Mouse (Mus musculus): Measurements from ENCODE around the gene Psmc3. TPM values are rescaled to one million over a fixed set of nuclear protein-coding genes. Genes with fewer than 3 reads are reported as not detected.
"Not testable (repeated sequence)": the region's sequence is repeated elsewhere in the genome, so short reads cannot be mapped to it uniquely, and the experiment has no call there.

The Psmc3 gene
- total RNA-seq, 2 experiments from 2014 or later, result 279 to 288 TPM

GRCm38 (mm10) chr2:91098156-91098555 lies 44.3 kb downstream of the Psmc3 start:
- intact Hi-C loops (cut with DNase I; ENCODE audit: low total_unique reads), result no loop called here
- DNase-seq, result no peak

DNA sequence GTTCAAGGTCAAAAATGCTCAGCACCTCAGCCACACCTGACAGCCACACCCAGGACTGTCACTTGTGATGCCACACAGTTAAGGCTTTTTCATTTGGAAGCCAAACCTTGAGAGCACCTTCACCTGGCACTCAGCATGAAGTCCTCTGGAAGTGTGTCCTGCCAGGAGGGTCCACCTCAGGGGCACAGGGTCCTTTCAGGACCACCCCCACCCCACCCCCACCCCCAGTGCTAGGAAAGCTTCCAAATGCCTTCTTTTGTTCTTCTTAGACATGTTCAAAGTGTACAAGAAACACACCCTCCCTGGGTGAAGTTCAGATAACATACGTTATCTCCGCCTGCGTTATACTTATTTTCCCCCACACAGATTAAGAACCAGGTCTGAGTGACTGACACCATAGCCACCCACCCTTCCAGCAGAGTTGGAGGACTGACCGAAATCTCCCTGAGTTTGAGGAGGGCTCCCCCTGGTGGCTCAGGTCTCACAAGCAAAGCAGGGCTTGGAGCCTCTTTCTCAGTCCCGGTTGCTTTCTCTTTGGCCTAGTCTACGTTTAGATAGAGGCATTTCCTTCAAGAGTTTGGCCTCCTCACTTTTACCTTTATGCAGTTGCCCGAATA lies 47.4 kb downstream of the Psmc3 start:
- intact Hi-C loops (cut with DNase I; ENCODE audit: low total_unique reads), result loop anchor here (2.0 kb wide), 1 partner anchor 28 kb away; no protein-coding TSS in a partner anchor
- peak; percentile 93 for DNase-seq

GRCm38 (mm10) chr2:91108156-91108555 lies 54.3 kb downstream of the Psmc3 start:
- intact Hi-C loops (cut with DNase I; ENCODE audit: low total_unique reads), result no loop called here
- no peak for DNase-seq

GRCm38 (mm10) chr2:91109241-91109640 lies 55.4 kb downstream of the Psmc3 start:
- intact Hi-C loops (cut with DNase I; ENCODE audit: low total_unique reads), result no loop called here
- DNase-seq, result no peak

DNA sequence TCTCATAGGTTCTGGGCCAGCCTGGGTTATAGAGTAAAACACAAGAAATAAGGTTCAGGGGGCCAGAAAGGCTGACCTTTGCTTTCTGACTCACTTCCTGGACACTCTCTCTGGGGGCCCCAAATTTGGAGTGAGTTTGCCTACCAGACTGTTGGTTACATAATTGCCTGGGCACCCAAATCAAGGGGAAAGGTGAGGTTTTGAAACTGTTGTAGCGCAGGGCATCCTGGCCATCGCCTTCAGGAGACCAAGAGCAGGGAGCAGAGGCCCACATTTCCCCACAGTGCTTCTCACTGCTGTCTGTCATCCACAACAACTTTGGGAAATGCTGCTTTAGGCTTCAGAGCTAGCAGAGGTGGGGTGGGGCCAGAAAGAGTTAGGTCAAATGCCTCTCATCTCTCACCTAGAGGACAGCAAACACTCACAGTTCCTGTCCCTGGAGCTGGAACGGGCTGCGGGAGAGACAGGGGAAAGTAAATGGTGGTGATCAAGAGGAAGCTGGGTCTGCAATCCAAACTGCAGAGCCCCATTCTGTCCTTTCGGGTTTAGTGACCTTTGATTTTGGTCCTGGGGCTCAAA lies 56.1 kb downstream of the Psmc3 start:
- DNase-seq, result no peak
- intact Hi-C loops (cut with DNase I; ENCODE audit: low total_unique reads), result no loop called here

DNA sequence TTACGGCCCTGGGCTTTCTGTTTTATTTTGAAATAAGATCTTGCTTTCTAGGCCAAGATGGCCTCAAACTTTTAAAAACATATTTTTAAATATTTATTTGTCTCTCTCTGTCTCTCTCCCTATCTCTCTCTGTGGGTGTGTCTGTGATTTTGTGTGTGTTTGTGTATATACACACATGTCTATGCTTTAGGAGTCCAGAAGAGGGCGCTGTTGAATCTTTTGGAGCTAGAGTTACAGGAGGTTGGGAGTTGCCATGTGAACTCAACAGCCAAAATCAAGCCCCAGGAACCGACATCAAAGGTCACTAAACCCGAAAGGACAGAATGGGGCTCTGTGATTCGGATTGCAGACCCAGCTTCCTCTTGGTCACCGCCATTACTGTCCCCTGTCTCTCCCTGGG lies 56.6 kb downstream of the Psmc3 start:
- DNase-seq, result no peak
- intact Hi-C loops (cut with DNase I; ENCODE audit: low total_unique reads), result no loop called here

- intact Hi-C loops (cut with DNase I; ENCODE audit: low total_unique reads); DNase-seq: not testable (repeated sequence)
Measured at GRCm38 (mm10) chr2:91111832-91112231, 58.0 kb downstream of the Psmc3 start.

DNA sequence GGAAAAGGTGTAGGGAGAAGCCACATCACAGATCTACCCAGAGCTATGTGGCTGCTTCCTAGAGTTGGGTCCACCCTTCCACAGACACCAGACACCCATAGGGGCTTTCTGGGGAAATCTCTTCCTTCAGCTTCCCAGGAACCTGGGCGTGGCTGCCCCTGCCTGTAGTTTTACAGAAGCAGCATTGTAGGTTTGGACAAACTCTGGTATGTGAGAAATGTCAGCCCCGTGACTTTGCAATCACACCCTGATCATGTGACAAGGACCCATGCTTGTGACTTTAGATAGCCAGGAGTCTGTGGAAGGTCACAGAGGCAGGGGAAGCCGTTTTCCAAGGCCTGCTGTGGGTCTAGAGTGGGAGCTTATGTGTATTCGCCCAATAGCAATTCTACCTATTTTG lies 58.7 kb downstream of the Psmc3 start:
- DNase-seq, result no peak
- intact Hi-C loops (cut with DNase I; ENCODE audit: low total_unique reads), result no loop called here

- no peak for DNase-seq
- intact Hi-C loops (cut with DNase I; ENCODE audit: low total_unique reads), result no loop called here
Measured at GRCm38 (mm10) chr2:91113334-91113733, 59.5 kb downstream of the Psmc3 start.

- no peak for DNase-seq
- intact Hi-C loops (cut with DNase I; ENCODE audit: low total_unique reads), result no loop called here
Measured at GRCm38 (mm10) chr2:91113852-91114251, 60.0 kb downstream of the Psmc3 start.

- intact Hi-C loops (cut with DNase I; ENCODE audit: low total_unique reads), result loop anchor here (5.0 kb wide), 1 partner anchor 77 kb away; no protein-coding TSS in a partner anchor
- peak; percentile 95 for DNase-seq
Measured at GRCm38 (mm10) chr2:91114781-91115577, 61.2 kb downstream of the Psmc3 start.

DNA sequence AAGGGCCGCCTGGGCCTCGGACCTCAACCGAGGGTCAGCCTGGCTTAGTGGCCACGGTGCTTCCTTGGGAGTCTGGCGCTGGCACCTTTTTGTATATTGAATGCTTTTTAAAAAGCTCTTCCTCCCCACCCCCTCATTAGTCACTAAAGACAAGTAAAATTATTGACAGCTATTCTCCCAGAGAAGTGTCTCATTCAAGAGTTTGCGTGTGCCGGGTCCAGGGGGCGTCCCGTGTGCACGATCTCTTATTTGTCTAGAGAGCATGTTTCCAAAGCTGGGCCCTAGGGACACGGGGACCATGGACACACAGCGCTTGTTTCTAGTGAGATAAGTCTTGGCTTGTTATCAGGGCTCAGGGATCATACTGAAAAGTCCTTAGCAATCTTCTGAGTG lies 61.8 kb downstream of the Psmc3 start:
- intact Hi-C loops (cut with DNase I; ENCODE audit: low total_unique reads), result loop anchor here (5.0 kb wide), 1 partner anchor 77 kb away; no protein-coding TSS in a partner anchor
- no peak for DNase-seq

Other genes with a start within 250 kb of the Psmc3 start
- 100 to 1,000 TPM; 144 to 162 TPM for gene Mtch2, start 206.9 kb upstream of the Psmc3 start, total RNA-seq (2021)
- 1 to 10 TPM; 5.0 to 6.5 TPM for gene C1qtnf4, start 168.1 kb upstream of the Psmc3 start, total RNA-seq (2021)
- gene Kbtbd4, start 149.3 kb upstream of the Psmc3 start, total RNA-seq (2021), result 10 to 100 TPM; 12.9 to 14.5 TPM
- gene Ndufs3, start 149.2 kb upstream of the Psmc3 start, total RNA-seq (2021), result 100 to 1,000 TPM; 444 to 537 TPM
- gene Celf1, start 113.6 kb upstream of the Psmc3 start, total RNA-seq (2021), result 10 to 100 TPM; 40.7 to 44.0 TPM
- gene Rapsn, start 18.4 kb upstream of the Psmc3 start, total RNA-seq (2021), result 10 to 100 TPM; 22.4 to 23.0 TPM
- gene Slc39a13, start 16.4 kb downstream of the Psmc3 start, total RNA-seq (2021), result 10 to 100 TPM; 21.7 to 25.9 TPM
- 1 to 10 TPM; 1.5 to 2.1 TPM for gene Spi1, start 28.4 kb downstream of the Psmc3 start, total RNA-seq (2021)
- under 1 TPM in 1 of 2 experiments, not detected in 1; 0.09 TPM for gene Mybpc3, start 64.1 kb downstream of the Psmc3 start, total RNA-seq (2021)
- 1 to 10 TPM; 5.0 to 5.9 TPM for gene Madd, start 129.8 kb downstream of the Psmc3 start, total RNA-seq (2021)
- 1 to 10 TPM; 5.1 to 9.1 TPM for gene Nr1h3, start 148.8 kb downstream of the Psmc3 start, total RNA-seq (2021)
- gene Acp2, start 148.9 kb downstream of the Psmc3 start, total RNA-seq (2021), result 10 to 100 TPM; 11.6 to 12.5 TPM
- 1 to 10 TPM; 3.1 to 4.1 TPM for gene Ddb2, start 183.0 kb downstream of the Psmc3 start, total RNA-seq (2021)
- 100 to 1,000 TPM; 282 to 292 TPM for gene Pacsin3, start 201.9 kb downstream of the Psmc3 start, total RNA-seq (2021)
- 100 to 1,000 TPM in 1 of 2 experiments, 10 to 100 TPM in 1; 74.4 to 104 TPM for gene Arfgap2, start 211.0 kb downstream of the Psmc3 start, total RNA-seq (2021)